Mouse (Mus musculus) midbrain, postnatal 0 days (tissue): ENCODE data around the gene Gm5751. TPM values are rescaled to one million over a fixed set of nuclear protein-coding genes. Genes with fewer than 3 reads are reported as not detected.

Experiments used
- ATAC-seq: fragments of 200-750 bp; cut with Nextera tagmentation; 2 replicates; pipeline ENCODE4 v1.8.0; 2017; ENCODE audit warnings: moderate number of reproducible peaks, mild to moderate bottlenecking, moderate TSS enrichment, moderate library complexity; ENCODE audit not compliant: low FRiP score
- DNase-seq: peaks from one replicate; pipeline ENCODE4 v3.0.0-alpha.2; 2015; ENCODE audit warnings: low spot score
- H3K27ac ChIP-seq: fragments of 300-500 bp; sonication (generic); 2 replicates; pipeline ENCODE4 v1.5.1; 2014; ENCODE audit warnings: low read depth, mild to moderate bottlenecking, low read length, mixed read lengths
- H3K27me3 ChIP-seq: fragments of 300-500 bp; sonication (generic); 2 replicates; pipeline ENCODE4 v1.6.1; 2014; ENCODE audit warnings: low read length, control low read depth, mixed read lengths; ENCODE audit not compliant: insufficient read depth
- H3K36me3 ChIP-seq: fragments of 300-500 bp; sonication (generic); 2 replicates; pipeline ENCODE4 v1.6.1; 2014; ENCODE audit warnings: low read length, control low read depth, mixed read lengths; ENCODE audit not compliant: insufficient read depth
- H3K4me1 ChIP-seq: fragments of 300-500 bp; sonication (generic); 2 replicates; pipeline ENCODE4 v1.6.1; 2014; ENCODE audit warnings: mild to moderate bottlenecking, control low read depth, antibody characterized with exemption, low read length, mixed read lengths; ENCODE audit not compliant: insufficient read depth
- H3K4me2 ChIP-seq: fragments of 300-500 bp; sonication (generic); 2 replicates; pipeline ENCODE4 v1.6.1; 2014; ENCODE audit warnings: low read depth, mild to moderate bottlenecking, low read length, mixed read lengths; ENCODE audit not compliant: poor library complexity, severe bottlenecking
- H3K4me3 ChIP-seq: fragments of 300-500 bp; sonication (generic); 2 replicates; pipeline ENCODE4 v1.5.1; 2014; ENCODE audit warnings: low read depth, mild to moderate bottlenecking, low read length, moderate library complexity
- H3K9ac ChIP-seq: fragments of 300-500 bp; sonication (generic); replicated peaks from 2 replicates; pipeline ENCODE4 v1.6.1; 2014; ENCODE audit warnings: mild to moderate bottlenecking, low read length, moderate library complexity, mixed read lengths; ENCODE audit not compliant: poor library complexity, severe bottlenecking
- H3K9me3 ChIP-seq: fragments of 300-500 bp; sonication (generic); 2 replicates; pipeline ENCODE4 v1.6.1; 2016; ENCODE audit warnings: low read length, control low read depth
- CTCF ChIP-seq: IDR thresholded peaks from 2 replicates; pipeline ENCODE4 v1.5.1; 2016; ENCODE audit warnings: antibody characterized with exemption, mild to moderate bottlenecking
- WGBS: fragments of 180-500 bp; shearing (Covaris S2); extraction: QIAGEN DNeasy Blood & Tissue Kit; methylation state at CpG from one replicate; pipeline ENCODE4 v1.1.7; 2014; 5-methylcytosine and 5-hydroxymethylcytosine counted together
- polyA plus RNA-seq: library from polyadenylated mRNA; unstranded; fragments of >200 nt; fragmentation: Nextera tagmentation; extraction: Ambion mirVana; gene quantifications from 2 replicates; pipeline ENCODE4 v1.2.1, GENCODE M21; 2015
- total RNA-seq: library from RNA; depleted of rRNA; stranded (reverse); fragments of >200 nt; gene quantifications from 2 replicates; pipeline ENCODE4 v1.2.3, GENCODE M21; 2014

Gm5751 gene
- total and polyA plus RNA-seq, 2 experiments from 2014 or later = not detected

DNA sequence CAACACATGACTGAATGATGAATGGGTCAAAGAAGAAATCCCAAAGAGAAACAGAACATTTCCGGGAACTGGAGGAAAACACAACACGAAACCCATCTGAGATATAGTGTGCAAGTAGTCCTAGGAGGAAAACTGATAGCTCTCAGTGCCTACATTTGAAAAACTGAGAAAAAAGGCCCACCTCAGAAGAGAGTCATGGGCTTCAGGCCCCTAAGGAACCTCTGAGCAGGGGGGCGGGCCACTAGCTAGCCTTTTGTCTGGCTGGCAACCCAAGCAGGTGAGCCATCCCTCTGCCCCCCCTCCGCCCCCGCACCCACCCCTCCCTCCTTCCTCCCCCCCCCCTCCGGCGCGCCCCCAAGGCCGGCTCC is 17.9 kb downstream of the Gm5751 start:
- ATAC-seq (no peak; the same call in 1 of the 2 replicates), DNase-seq (no peak)
- WGBS = 36% methylated on average over 3 of the region's 9 CpGs
- H3K9ac ChIP-seq = peak overlapping the region; percentile 77
- peak overlapping the region; percentile 56 for H3K4me3 ChIP-seq
- no peaks in the 10 kb centered on the region for H3K27me3 ChIP-seq
- H3K9me3 ChIP-seq = no peaks in the 10 kb centered on the region
- TF ChIP-seq CTCF = no peak
- peak overlapping the region; percentile 63 for H3K4me2 ChIP-seq
- peak overlapping the region; percentile 80; the same call in 1 of the 2 replicates for H3K27ac ChIP-seq
- no peaks in the 10 kb centered on the region for H3K4me1 ChIP-seq
- no peaks in the 10 kb centered on the region for H3K36me3 ChIP-seq

DNA sequence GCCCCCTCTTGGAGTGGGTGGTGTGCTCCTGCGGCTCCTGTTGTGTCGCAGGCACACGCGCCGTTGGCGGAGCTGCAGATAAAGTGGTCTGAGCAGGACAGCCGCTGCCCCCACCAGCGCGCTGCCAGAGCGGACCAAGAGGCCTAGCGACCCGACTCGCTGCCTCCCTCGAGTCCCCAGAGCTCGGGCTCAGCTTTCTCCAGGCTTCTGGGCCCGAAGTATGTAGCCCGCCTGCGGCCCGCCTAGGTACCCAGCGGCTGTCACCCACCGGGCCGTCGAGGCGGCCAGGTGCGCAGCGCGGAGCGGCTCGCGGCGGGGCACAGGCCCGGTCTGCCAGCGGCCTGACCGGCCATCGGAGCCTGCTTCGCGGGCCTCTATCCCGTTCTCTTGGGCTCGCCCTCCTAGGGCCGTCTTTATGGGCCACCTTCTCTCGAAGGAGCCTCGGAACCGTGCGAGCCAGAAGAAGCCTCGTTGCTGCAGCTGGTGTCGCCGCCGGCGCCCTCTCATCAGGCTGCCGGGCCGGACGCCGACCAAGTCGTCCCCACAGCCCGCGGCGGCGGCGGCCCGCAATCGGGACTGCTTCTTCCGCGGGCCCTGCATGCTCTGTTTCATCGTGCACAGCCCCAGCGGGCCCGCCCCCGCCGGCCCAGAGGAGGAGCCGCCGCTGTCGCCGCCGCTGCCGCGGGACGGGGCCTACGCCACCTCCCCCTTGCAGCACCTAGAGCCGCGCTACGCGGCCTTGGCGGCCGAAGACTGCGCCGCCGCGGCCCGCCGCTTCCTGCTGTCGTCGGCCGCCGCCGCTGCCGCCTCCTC is 18.5 kb downstream of the Gm5751 start, which contains the start of gene B630019K06Rik:
Gene B630019K06Rik, plus strand, starts transcription at position 40 of the 813 bp plus-strand sequence.
- no peaks in the 10 kb centered on the region for H3K9me3 ChIP-seq
- peak within 1 kb of the TSS; percentile 80 for H3K27ac ChIP-seq
- no peaks in the 10 kb centered on the region for H3K27me3 ChIP-seq
- peak; percentile 67 for DNase-seq
- H3K36me3 ChIP-seq = no peaks in the 10 kb centered on the region
- H3K4me1 ChIP-seq = no peaks in the 10 kb centered on the region
- H3K9ac ChIP-seq = peak within 1 kb of the TSS; percentile 77
- WGBS = 18% methylated on average over 41 of the region's 95 CpGs
- no peak for TF ChIP-seq CTCF
- H3K4me3 ChIP-seq = peak within 1 kb of the TSS; percentile 56
- ATAC-seq = peak; percentile 90
- peak within 1 kb of the TSS; percentile 63 for H3K4me2 ChIP-seq

DNA sequence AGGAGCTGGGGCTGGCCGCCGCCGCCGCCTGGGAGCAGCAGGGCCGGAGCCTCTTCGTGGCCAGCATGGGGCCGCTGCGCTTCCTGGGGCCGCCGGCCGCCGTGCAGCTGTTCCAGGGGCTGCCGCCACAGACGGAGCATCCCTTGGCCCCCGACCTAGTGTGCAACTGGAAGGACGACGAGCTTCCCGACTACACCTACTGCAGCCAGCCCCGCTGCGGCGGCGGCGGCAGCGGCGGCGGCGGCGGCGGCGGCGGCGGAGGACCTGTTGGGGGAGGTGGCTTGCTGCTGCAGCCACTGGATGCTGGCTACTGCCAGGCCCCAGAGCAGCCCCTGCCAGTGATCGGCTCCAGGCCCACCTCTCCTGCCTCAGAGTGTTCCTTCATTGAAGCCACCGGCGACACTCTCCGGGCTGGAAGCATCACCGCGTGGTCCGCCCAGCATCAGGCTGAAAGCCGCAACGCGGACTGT is 19.2 kb downstream of the Gm5751 start:
- H3K27ac ChIP-seq = peak overlapping the region; percentile 80
- peak; percentile 10 for DNase-seq
- ATAC-seq = peak; percentile 79
- no peaks in the 10 kb centered on the region for H3K9me3 ChIP-seq
- WGBS = 24% methylated on average over 19 of the region's 42 CpGs
- no peaks in the 10 kb centered on the region for H3K4me1 ChIP-seq
- no peak for TF ChIP-seq CTCF
- no peaks in the 10 kb centered on the region for H3K36me3 ChIP-seq
- no peaks in the 10 kb centered on the region for H3K27me3 ChIP-seq
- H3K4me2 ChIP-seq = peak overlapping the region; percentile 63
- peak overlapping the region; percentile 77 for H3K9ac ChIP-seq
- peak overlapping the region; percentile 56 for H3K4me3 ChIP-seq

DNA sequence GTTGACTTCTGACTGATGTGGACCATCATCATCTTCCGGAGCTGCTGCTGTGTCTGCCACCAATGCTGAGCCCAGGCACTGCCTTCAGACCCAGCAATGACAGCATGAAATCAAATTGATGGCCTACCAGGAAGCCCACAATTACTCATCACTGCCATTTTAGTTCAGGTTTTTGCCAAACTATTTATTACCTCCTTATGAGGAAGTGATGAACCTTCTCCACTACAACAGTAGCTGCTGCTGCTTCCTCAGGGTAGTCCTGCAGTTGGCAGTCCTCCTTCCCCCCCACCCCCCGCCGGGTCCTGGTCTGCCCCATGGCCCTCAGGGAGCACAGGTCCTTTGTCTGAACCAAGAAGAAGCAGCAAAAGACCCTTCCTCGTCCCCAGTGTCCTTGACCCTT is 26.8 kb downstream of the Gm5751 start:
- no peak overlapping the region for H3K4me3 ChIP-seq
- no peak overlapping the region for H3K27ac ChIP-seq
- no peaks in the 10 kb centered on the region for H3K4me1 ChIP-seq
- DNase-seq (no peak), ATAC-seq (no peak)
- TF ChIP-seq CTCF = no peak
- H3K4me2 ChIP-seq = no peak overlapping the region
- H3K27me3 ChIP-seq = no peaks in the 10 kb centered on the region
- H3K36me3 ChIP-seq = no peaks in the 10 kb centered on the region
- H3K9me3 ChIP-seq = no peaks in the 10 kb centered on the region
- no peak overlapping the region for H3K9ac ChIP-seq
- WGBS = 69% methylated on average over 4 of the region's 4 CpGs

DNA sequence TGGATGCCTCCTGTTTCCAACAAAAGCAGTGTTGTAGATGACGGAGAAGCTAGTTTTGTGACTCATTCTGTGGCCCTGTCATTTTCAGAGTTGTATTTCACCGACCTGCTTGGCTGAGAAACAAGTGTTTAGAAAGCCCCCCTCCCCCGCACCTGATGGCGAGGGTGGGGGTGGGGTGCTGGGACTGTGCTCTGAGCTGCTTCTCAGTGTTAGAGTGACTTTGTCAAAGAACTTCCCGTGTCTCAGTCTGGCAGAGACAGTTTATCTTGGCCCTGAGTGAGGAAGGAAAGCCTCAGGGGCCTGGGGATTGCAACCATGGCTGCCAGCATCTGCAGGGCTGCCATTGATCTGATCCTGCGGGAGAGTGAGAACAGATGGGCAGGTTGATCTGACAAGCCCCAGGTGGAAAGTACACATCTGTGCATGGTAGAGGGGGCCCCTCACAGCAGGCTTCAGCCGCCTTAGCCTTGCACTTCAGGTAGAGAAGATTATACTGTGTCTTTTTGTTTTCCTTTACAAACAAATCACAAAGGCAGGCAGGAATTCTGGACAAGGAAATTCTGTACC is 27.9 kb downstream of the Gm5751 start:
- WGBS = 32% methylated on average over 7 of the region's 7 CpGs
- Histone ChIP-seq H3K4me1 (no peaks in the 10 kb centered on the region), H3K4me2 (no peak overlapping the region), H3K27me3 (no peaks in the 10 kb centered on the region), H3K4me3 (no peak overlapping the region), H3K9ac (no peak overlapping the region), H3K9me3 (no peaks in the 10 kb centered on the region), H3K36me3 (no peaks in the 10 kb centered on the region), H3K27ac (no peak overlapping the region)
- ATAC-seq = peak; percentile 23; the same call in 1 of the 2 replicates
- no peak for DNase-seq
- no peak for TF ChIP-seq CTCF

DNA sequence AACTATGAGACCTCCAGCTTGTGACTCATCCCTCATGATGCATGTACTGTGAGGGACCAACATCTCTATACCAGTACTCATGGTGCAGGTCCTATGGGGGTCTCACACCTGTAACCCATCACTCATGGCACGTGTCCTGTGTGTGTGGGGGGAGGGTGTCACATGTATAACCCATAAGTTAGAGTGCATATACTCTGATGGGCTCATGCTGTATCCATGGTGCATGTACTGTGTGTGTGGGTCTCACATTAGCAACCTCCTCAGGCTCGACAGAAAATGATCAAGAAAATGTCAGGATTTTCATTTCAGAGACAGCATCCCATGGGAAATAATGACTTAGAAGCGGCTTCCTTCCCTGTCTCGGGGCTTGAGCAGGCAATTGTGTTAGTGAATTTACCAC is 47.0 kb downstream of the Gm5751 start:
- no peak overlapping the region for H3K9ac ChIP-seq
- H3K4me2 ChIP-seq = no peak overlapping the region
- H3K4me1 ChIP-seq = no peaks in the 10 kb centered on the region
- no peaks in the 10 kb centered on the region for H3K36me3 ChIP-seq
- H3K27ac ChIP-seq = no peak overlapping the region
- no peaks in the 10 kb centered on the region for H3K9me3 ChIP-seq
- no peak overlapping the region for H3K4me3 ChIP-seq
- ATAC-seq = peak; percentile 53; the same call in 1 of the 2 replicates
- no peaks in the 10 kb centered on the region for H3K27me3 ChIP-seq
- TF ChIP-seq CTCF = no peak
- 53% methylated on average over 4 of the region's 4 CpGs for WGBS
- peak; percentile 39 for DNase-seq
